Mouse (Mus musculus) gastrocnemius, postnatal 36 days (tissue): ENCODE results near the gene Chrna4. TPM values are rescaled to one million over a fixed set of nuclear protein-coding genes. Genes with fewer than 3 reads are reported as not detected.
A peak's percentile ranks its signal among the peaks of the same experiment; 100 is the strongest.

ENCODE experiments used
- DNase-seq, 2 experiments: peaks; one replicate each; pipeline ENCODE4 v3.0.0; 2022
- intact Hi-C: fragments of 180-260 bp; cut with DNase I; formaldehyde crosslinking; loops from one replicate; pipeline ENCODE4 v1.15.1; 2025
- long read RNA-seq, 2 experiments: library from polyadenylated mRNA; stranded (forward); transcript quantifications; one replicate each; pipeline ENCODE4 v2.0.0; 2021
- total RNA-seq, 2 experiments: library from RNA; stranded (reverse); gene quantifications; 2 replicates each; pipeline ENCODE4 v1.2.3; 2021

Chrna4 gene
- under 1 TPM; 0.15 to 0.37 TPM for total RNA-seq
- long read RNA-seq, experiment 1, result 0 reads
- long read RNA-seq, experiment 2, result 0 reads

GRCm38 (mm10) chr2:181043437-181043836, at the start of gene Chrna4:
Chrna4 (minus strand) TSS chr2:181043546.
- no peak for DNase-seq
- intact Hi-C loops, result no loop called here

GRCm38 (mm10) chr2:181090123-181090522, 46.8 kb upstream of the Chrna4 start:
- intact Hi-C loops, result no loop called here
- DNase-seq, result no peak

- DNase-seq, result no peak
- intact Hi-C loops, result no loop called here
Measured at GRCm38 (mm10) chr2:181084997-181085396, 41.7 kb upstream of the Chrna4 start.

- no peak for DNase-seq
- intact Hi-C loops, result no loop called here
Measured at GRCm38 (mm10) chr2:181083945-181084344, 40.6 kb upstream of the Chrna4 start.

GRCm38 (mm10) chr2:181080886-181081285, 37.5 kb upstream of the Chrna4 start:
- no peak for DNase-seq

GRCm38 (mm10) chr2:181079518-181079917, 36.2 kb upstream of the Chrna4 start:
- intact Hi-C loops, result no loop called here
- DNase-seq, result no peak

More at GRCm38 (mm10) chr2:181080886-181081285, 37.5 kb upstream of the Chrna4 start:
- intact Hi-C loops, result no loop called here

GRCm38 (mm10) chr2:181078908-181079307, 35.6 kb upstream of the Chrna4 start:
- intact Hi-C loops, result no loop called here
- DNase-seq, result no peak

- intact Hi-C loops, result no loop called here
- DNase-seq, result no peak
Measured at GRCm38 (mm10) chr2:181075501-181075900, 32.2 kb upstream of the Chrna4 start.

GRCm38 (mm10) chr2:181072403-181072714, 29.0 kb upstream of the Chrna4 start:
- DNase-seq, result no peak
- intact Hi-C loops, result no loop called here

- peak; percentile 65 to 77 for DNase-seq
- intact Hi-C loops, result no loop called here
Measured at GRCm38 (mm10) chr2:181071706-181072402, 28.5 kb upstream of the Chrna4 start.

- intact Hi-C loops, result no loop called here
- DNase-seq, result no peak
Measured at GRCm38 (mm10) chr2:181070136-181070535, 26.8 kb upstream of the Chrna4 start.

- intact Hi-C loops, result no loop called here
- no peak for DNase-seq
Measured at GRCm38 (mm10) chr2:181068499-181068898, 25.2 kb upstream of the Chrna4 start.

- intact Hi-C loops, result no loop called here
- DNase-seq, result no peak
Measured at GRCm38 (mm10) chr2:181065827-181066226, 22.5 kb upstream of the Chrna4 start.

- intact Hi-C loops, result loop anchor here (2.0 to 5.0 kb wide), 3 partner anchors 27 to 138 kb away; partner anchors contain the start of gene Ythdf1
- DNase-seq, result peak; percentile 62 to 66
Measured at GRCm38 (mm10) chr2:181060127-181060526, 16.8 kb upstream of the Chrna4 start.

GRCm38 (mm10) chr2:181058193-181058592, 14.8 kb upstream of the Chrna4 start:
- intact Hi-C loops, result no loop called here

GRCm38 (mm10) chr2:181057341-181057740, 14.0 kb upstream of the Chrna4 start:
- intact Hi-C loops, result no loop called here
- no peak for DNase-seq

More at GRCm38 (mm10) chr2:181058193-181058592, 14.8 kb upstream of the Chrna4 start:
- DNase-seq, result no peak

GRCm38 (mm10) chr2:181052171-181052570, 8.8 kb upstream of the Chrna4 start:
- intact Hi-C loops, result no loop called here
- DNase-seq, result no peak

- intact Hi-C loops, result no loop called here
- no peak for DNase-seq
Measured at GRCm38 (mm10) chr2:181048986-181049385, 5.6 kb upstream of the Chrna4 start.

- intact Hi-C loops, result no loop called here
- no peak for DNase-seq
Measured at GRCm38 (mm10) chr2:181048252-181048945, 5.1 kb upstream of the Chrna4 start.

GRCm38 (mm10) chr2:181044001-181044400, 655 bp upstream of the Chrna4 start:
- intact Hi-C loops, result no loop called here
- DNase-seq, result no peak

GRCm38 (mm10) chr2:181042376-181042775, 970 bp downstream of the Chrna4 start:
- intact Hi-C loops, result no loop called here
- no peak for DNase-seq

GRCm38 (mm10) chr2:181041941-181042340, 1.4 kb downstream of the Chrna4 start:
- no peak for DNase-seq
- intact Hi-C loops, result no loop called here
